Mouse (Mus musculus): ENCODE measurements around the gene Gm15557. TPM values are rescaled to one million over a fixed set of nuclear protein-coding genes. Genes with fewer than 3 reads are reported as not detected.

Gm15557 gene
- polyA plus RNA-seq, 1 experiment = not detected

DNA sequence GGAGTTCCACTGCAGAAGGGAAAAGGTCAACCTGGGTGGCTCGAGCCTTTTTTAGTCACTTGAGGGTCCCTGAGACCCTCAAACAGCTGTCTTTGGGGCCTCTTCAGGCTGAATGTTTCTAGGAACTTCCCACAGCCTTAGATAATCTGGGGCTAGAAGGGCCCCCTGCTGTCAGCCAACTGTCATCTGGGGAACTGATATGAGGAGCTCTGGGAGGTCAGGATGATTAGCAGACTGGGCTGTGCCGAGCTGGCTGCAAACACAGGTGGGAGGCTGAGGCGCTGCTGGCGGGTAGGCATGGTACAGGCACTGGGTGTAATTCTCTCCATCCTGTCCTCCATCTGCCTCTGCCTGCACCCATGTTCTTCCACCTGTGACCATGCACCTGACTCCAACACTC is 48.6 kb downstream of the Gm15557 start:
- Histone ChIP-seq H3K4me1 (ENCODE audit: control insufficient read depth, insufficient read depth, low read length) (peaks cover 36% of the 10 kb centered on the region), H3K27ac (ENCODE audit: insufficient read depth, low read length) (no peak overlapping the region), H3K27me3 (ENCODE audit: control insufficient read depth, insufficient read depth, low read length) (no peaks in the 10 kb centered on the region), H3K4me3 (replicated peaks; ENCODE audit: insufficient read depth, low read depth, low read length) (no peak overlapping the region)
- peak; percentile 71 to 80 for DNase-seq
- TF ChIP-seq CTCF (IDR thresholded peaks at IDR 0.05; ENCODE audit: borderline replicate concordance, insufficient read depth, low read depth, low read length) (no peak), POLR2A (IDR thresholded peaks at IDR 0.05; ENCODE audit: borderline replicate concordance, insufficient read depth, low read length) (no peak)
- 36% methylated on average over 4 of the region's 4 CpGs for WGBS

- H3K27me3 ChIP-seq (ENCODE audit: control insufficient read depth, insufficient read depth, low read length) = no peaks in the 10 kb centered on the region
- TF ChIP-seq CTCF (IDR thresholded peaks at IDR 0.05; ENCODE audit: borderline replicate concordance, insufficient read depth, low read depth, low read length) (no peak), POLR2A (IDR thresholded peaks at IDR 0.05; ENCODE audit: borderline replicate concordance, insufficient read depth, low read length) (no peak)
- H3K27ac ChIP-seq (ENCODE audit: insufficient read depth, low read length) = peak overlapping the region; percentile 88
- DNase-seq = peak; percentile 41 to 58
- no peak overlapping the region for H3K4me3 ChIP-seq (replicated peaks; ENCODE audit: insufficient read depth, low read depth, low read length)
- H3K4me1 ChIP-seq (ENCODE audit: control insufficient read depth, insufficient read depth, low read length) = peaks cover 48% of the 10 kb centered on the region
- 24% methylated on average over 10 of the region's 10 CpGs for WGBS
These were observed 50.6 kb downstream of the Gm15557 start for GRCm38 (mm10) chr2:155991151-155991550.

GRCm38 (mm10) chr2:155991863-155992321 is 51.4 kb downstream of the Gm15557 start:
- peak; percentile 97 to 99 for DNase-seq
- TF ChIP-seq POLR2A (IDR thresholded peaks at IDR 0.05; ENCODE audit: borderline replicate concordance, insufficient read depth, low read length) (peak; percentile 20; the same call in 1 of the 2 replicates), CTCF (IDR thresholded peaks at IDR 0.05; ENCODE audit: borderline replicate concordance, insufficient read depth, low read depth, low read length) (no peak)
- no peak overlapping the region for H3K4me3 ChIP-seq (replicated peaks; ENCODE audit: insufficient read depth, low read depth, low read length)
- peak overlapping the region; percentile 88 for H3K27ac ChIP-seq (ENCODE audit: insufficient read depth, low read length)
- WGBS = 8% methylated on average over 14 of the region's 14 CpGs
- no peaks in the 10 kb centered on the region for H3K27me3 ChIP-seq (ENCODE audit: control insufficient read depth, insufficient read depth, low read length)
- peaks cover 48% of the 10 kb centered on the region for H3K4me1 ChIP-seq (ENCODE audit: control insufficient read depth, insufficient read depth, low read length)

Other genes starting within 250 kb of the Gm15557 start
- gene Trpc4ap, start 248.3 kb upstream of the Gm15557 start, polyA plus RNA-seq (2012; rRNA removed) = 223 and 236 TPM in 2 replicates
- 52.9 and 53.4 TPM in 2 replicates for gene Edem2, start 211.3 kb upstream of the Gm15557 start, polyA plus RNA-seq (2012; rRNA removed)
- not detected in 2 replicates for gene Gm17581, start 204.9 kb upstream of the Gm15557 start, polyA plus RNA-seq (2012; rRNA removed)
- 1.9 TPM in 2 replicates for gene Procr, start 189.6 kb upstream of the Gm15557 start, polyA plus RNA-seq (2012; rRNA removed)
- gene Mmp24, start 165.4 kb upstream of the Gm15557 start, polyA plus RNA-seq (2012; rRNA removed) = 153 and 190 TPM in 2 replicates
- 72.8 and 81.5 TPM in 2 replicates for gene BC029722, start 121.3 kb upstream of the Gm15557 start, polyA plus RNA-seq (2012; rRNA removed)
- 84.9 and 86.4 TPM in 2 replicates for gene Eif6, start 113.8 kb upstream of the Gm15557 start, polyA plus RNA-seq (2012; rRNA removed)
- gene Fam83c, start 105.9 kb upstream of the Gm15557 start, polyA plus RNA-seq (2012; rRNA removed) = not detected in 2 replicates
- 95.8 and 102 TPM in 2 replicates for gene Uqcc1, start 10.4 kb upstream of the Gm15557 start, polyA plus RNA-seq (2012; rRNA removed)
- 0.14 and 0.21 TPM in 2 replicates for gene Gdf5, start 4.6 kb downstream of the Gm15557 start, polyA plus RNA-seq (2012; rRNA removed)
- gene Cep250, start 15.7 kb downstream of the Gm15557 start, polyA plus RNA-seq (2012; rRNA removed) = 20.7 and 21.2 TPM in 2 replicates
- gene 6430550D23Rik, start 67.2 kb downstream of the Gm15557 start, polyA plus RNA-seq (2012; rRNA removed) = 3.7 and 4.2 TPM in 2 replicates
- 316 and 328 TPM in 2 replicates for gene Ergic3, start 67.3 kb downstream of the Gm15557 start, polyA plus RNA-seq (2012; rRNA removed)
- 0.23 TPM in 1 of 2 replicates, not detected in the other for gene Fer1l4, start 112.2 kb downstream of the Gm15557 start, polyA plus RNA-seq (2012; rRNA removed)
- 5.4 and 6.1 TPM in 2 replicates for gene Spag4, start 124.4 kb downstream of the Gm15557 start, polyA plus RNA-seq (2012; rRNA removed)
- 50.9 and 54.3 TPM in 2 replicates for gene Cpne1, start 171.2 kb downstream of the Gm15557 start, polyA plus RNA-seq (2012; rRNA removed)
- gene Rbm12, start 171.2 kb downstream of the Gm15557 start, polyA plus RNA-seq (2012; rRNA removed) = 9.2 and 12.6 TPM in 2 replicates
- gene Gm28036, start 186.4 kb downstream of the Gm15557 start, polyA plus RNA-seq (2012; rRNA removed) = 4.0 and 5.7 TPM in 2 replicates
- gene Romo1, start 203.3 kb downstream of the Gm15557 start, polyA plus RNA-seq (2012; rRNA removed) = 245 and 250 TPM in 2 replicates
- 67.5 and 71.7 TPM in 2 replicates for gene Nfs1, start 203.5 kb downstream of the Gm15557 start, polyA plus RNA-seq (2012; rRNA removed)
- gene Rbm39, start 239.5 kb downstream of the Gm15557 start, polyA plus RNA-seq (2012; rRNA removed) = 144 and 145 TPM in 2 replicates

Data from cerebellum, adult 2 months (tissue).